Mouse (Mus musculus) urinary bladder, postnatal 4 days (tissue): ENCODE results near the gene Phlpp2.
"Not testable (repeated sequence)": the region's sequence is repeated elsewhere in the genome, so short reads cannot be mapped to it uniquely, and the experiment has no call there.

Experiments
- DNase-seq, 2 experiments: peaks; one replicate each; pipeline ENCODE4 v3.0.0; 2021 to 2022; ENCODE audit warnings: low spot score in 2 of 2

The Phlpp2 gene

GRCm38 (mm10) chr8:109868003-109868679 is at the start of gene Phlpp2:
TSS of gene Phlpp2 (plus strand) at chr8:109868542.
- DNase-seq = peak; percentile 95 to 99

DNA sequence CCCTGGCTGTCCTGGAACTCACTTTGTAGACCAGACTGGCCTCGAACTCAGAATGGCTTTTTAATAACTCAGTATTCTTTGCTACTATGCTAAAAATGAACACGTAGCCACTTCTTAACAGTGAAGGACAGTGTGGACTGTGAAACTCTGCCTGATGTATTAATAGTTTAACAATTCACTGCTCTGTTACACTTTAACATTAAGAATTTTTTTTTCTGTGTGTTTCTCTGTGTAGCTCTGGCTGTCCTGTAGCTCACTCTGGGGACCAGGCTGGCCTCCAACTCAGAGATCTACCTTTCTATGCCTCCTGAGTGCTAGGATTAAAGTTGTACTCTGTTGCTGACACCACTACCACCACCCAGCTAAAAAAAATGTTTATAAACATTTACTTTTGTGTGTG is 44.8 kb upstream of the Phlpp2 start:
- DNase-seq = no peak

GRCm38 (mm10) chr8:109839822-109840221 is 28.5 kb upstream of the Phlpp2 start:
- no peak for DNase-seq

- DNase-seq = no peak
Observed at GRCm38 (mm10) chr8:109842468-109842867, 25.9 kb upstream of the Phlpp2 start.

DNA sequence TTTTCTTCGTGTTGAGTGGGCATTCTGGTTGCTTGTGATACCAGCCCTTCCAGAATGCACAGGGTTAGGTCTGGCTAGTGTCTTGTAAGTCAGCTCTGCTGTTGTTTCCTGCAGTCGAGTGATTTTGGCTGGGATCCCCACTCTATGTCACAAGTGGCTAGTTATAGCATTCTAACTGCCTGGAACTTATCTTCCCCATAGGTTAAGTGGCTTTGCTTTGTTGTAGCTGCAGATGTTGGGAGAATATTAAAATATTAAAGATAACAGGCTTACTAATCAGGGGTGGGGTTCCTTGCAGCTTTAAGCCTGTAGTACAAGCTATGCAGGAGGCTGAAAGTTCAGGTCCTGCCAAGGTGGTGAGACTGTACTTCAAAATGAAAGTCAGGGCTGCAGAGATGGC is 20.5 kb upstream of the Phlpp2 start:
- DNase-seq = no peak

DNA sequence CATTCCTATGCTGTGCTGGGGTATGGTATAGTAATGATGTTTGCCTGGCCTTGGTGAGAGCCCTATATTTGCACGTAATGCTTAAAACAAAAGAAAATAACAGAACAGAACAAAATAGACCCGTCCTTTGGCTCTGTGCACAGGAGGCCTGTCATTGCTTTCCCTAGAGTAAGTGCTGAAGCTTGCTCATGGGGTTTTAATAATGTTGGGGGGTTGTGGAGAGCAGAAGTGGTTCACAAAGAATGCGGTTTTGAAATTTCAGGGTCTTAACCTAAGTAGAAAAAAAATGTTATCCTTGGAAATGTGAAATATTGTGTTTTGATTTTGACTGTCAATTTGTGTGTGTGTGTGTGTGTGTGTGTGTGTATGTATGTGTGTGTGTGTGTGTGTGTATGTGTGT is 19.4 kb upstream of the Phlpp2 start:
- no peak for DNase-seq

DNA sequence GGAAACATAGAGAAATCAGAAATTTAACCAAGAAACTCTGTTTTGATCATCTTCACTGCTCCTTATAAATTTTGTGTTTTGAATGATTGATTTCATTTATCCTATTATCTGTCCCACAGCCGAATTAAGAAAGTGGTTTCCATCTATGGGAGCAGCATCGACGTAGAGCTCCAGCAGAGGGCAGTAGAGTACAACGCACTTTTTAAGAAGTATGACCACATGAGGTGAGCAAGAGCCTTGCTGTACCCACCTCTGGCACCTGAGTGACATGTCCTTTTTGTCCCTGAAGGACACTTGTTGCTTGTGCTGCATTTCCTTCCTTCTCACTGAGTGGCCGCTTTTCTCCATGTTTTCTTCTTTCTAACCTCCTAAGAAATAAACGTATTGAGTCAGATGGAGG is 14.9 kb upstream of the Phlpp2 start:
- no peak for DNase-seq

DNA sequence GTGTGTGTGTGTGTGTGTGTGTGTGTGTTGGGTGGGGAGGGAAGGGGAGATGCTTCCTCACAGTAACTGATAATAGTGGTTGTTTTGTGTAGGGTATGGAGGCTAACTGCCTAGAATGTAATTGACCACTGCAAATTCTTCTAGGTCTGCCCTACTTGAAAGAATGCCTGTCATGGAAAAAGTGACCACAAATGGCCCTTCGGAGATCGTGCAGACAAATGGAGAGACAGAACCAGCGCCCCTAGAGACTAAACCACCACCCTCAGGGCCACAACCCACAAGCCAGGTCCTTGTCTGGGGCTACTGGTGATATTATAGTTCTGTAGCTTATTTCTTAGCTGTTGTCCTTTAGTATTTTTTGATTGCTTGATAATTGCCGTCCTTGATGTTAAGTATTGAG is 13.8 kb upstream of the Phlpp2 start:
- no peak for DNase-seq

DNA sequence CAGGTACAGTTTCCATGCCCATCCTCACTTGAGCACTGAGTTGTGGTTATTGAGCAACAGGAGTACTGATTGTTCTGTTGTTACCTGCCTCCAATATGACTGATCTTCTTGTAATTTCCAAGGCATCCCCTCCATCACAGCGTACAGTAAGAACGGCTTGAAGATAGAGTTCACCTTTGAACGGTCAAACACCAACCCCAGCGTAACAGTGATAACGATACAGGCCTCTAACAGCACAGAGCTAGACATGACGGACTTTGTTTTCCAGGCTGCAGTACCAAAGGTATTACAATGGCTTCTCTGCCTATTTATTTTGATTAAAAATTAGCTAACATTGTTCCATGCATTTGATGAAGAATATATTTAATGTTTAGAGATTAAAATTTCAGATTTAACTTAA is 12.9 kb upstream of the Phlpp2 start:
- no peak for DNase-seq

DNA sequence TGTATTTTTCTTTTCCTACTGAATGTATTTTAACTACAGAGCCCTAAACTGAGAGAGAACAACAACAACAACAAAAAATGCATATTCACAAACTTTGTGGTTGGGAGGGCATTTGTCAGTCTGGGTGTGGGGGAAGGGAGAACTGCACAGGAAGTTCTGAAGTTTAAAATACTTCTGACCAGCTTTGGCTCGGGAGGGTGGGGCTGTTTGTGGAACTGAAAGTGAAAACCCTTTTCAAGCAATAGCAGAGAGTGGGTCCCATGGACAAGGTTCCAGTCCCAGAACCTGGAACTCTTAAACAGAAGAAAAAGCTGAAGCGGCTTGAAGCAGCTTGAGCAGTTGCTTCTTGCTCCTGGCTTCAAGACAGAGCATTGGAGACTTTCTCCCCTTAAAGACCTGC is 4.9 kb upstream of the Phlpp2 start:
- no peak for DNase-seq

- DNase-seq = no peak
Observed at GRCm38 (mm10) chr8:109864798-109865197, 3.5 kb upstream of the Phlpp2 start.

- DNase-seq = no peak
Observed at GRCm38 (mm10) chr8:109865536-109865935, 2.8 kb upstream of the Phlpp2 start.

GRCm38 (mm10) chr8:109866690-109867089 is 1.7 kb upstream of the Phlpp2 start:
- no peak for DNase-seq

DNA sequence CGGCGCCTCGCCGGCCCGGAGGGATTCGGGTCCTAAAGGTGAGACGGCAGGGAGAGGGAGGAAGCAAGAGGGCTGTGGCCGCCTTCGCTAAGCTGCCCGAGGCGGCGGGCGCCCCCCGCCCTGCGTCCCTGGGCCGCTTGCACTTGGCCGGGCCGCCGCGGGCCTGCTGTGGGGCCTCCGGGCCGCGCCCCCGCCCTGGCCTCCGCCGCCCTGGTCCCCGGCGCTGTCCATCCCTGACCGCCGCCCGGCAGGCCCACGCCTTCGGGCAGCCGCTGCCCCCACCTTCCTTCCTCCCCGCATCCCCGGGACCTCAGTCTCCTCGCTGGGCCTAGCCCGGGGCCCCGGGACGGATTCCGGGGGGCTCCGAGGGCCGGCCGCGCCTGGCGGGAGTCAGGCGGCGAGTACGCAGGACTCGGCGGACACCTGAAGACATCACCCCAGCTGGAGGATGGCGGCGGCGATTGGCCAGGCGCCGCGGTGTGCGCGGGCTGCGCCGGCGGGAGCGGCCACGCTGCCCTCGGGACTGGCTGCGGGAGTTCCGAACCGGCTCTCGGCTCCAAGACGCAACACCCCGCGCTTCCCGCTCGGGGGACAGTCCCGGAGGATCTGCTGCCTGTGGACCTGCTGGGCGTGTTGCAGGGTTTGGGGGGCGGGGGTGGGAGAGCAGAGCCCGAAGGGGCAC is 479 bp downstream of the Phlpp2 start:
- DNase-seq = peak; percentile 54 to 61

DNA sequence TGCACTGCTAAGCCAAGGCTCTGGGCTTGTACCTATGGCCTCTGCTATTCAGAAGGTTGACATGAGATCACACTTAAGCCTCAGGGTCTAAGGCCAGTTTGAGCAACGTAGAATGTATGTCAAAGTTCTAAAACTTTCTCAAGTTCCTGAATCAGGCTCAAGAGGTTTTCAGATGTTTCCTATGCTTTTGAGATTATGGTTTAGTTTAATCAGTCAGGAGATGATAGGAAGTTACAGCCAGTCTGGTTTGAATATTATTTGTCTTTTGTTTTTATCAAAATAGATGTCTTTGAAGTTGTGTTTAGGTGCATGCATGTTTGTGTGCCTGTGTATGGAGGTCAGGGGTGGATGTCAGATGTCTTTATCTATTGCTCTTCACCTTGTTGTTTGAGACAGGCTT is 2.7 kb downstream of the Phlpp2 start:
- DNase-seq = no peak

- not testable (repeated sequence) for DNase-seq
Observed at GRCm38 (mm10) chr8:109873800-109874199, 5.5 kb downstream of the Phlpp2 start.

- no peak for DNase-seq
Observed at GRCm38 (mm10) chr8:109880012-109880662, 11.8 kb downstream of the Phlpp2 start.

- no peak for DNase-seq
Observed at GRCm38 (mm10) chr8:109885294-109885693, 17.0 kb downstream of the Phlpp2 start.

DNA sequence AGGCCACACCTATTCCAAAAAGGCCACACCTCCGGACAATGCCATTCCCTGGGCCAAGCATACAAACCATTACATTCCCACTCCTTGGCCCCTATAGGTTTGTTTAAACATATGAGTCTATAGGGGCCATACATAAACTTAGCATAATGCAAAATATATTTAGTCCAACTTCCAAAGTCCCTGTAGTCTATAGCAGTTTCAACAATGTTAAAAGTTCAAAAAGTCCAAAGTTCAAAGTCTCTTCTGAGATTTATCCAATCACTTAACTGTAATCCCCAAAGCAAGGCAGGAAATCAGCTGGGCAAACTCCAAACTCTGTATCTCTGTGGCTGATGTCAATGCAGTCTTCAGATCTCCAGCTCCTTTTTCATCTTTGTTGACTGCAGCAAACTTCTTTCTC is 20.9 kb downstream of the Phlpp2 start:
- DNase-seq = no peak

DNA sequence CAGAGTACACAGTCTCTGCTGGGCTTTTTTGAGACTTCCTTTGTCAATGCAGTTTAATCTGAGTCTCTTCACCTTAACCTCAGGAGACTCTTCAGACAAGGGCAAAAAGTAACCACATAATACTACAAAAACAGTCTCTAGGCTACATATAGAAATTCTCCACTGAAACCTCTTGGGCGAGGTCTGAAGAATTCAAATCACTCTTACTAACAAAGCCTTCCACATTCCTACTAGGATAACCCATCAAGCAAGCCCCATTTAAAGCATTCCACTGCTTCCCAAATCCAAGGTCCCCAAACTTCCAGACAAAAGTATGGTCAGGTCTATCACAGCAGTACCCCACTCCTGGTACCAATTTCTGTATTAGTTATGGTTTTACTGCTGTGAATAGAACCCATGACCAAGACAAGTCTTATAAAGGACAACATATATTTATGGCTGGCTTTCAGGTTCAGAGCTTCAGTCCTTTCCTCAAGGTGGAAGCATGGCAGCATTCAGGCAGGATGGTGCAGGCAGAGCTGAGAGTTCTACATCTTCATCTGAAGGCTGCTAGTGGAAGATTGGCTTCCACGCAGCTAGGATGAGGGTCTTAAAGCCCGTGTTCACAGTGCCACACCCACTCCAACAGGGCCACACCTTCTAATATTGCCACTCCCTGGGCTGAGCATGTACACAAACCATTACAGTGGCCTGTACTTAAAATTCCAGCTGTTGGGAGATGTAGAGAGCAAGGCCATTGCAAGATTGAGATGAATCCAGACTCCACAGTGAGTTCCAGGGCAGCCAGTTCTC is 22.6 kb downstream of the Phlpp2 start:
- no peak for DNase-seq

DNA sequence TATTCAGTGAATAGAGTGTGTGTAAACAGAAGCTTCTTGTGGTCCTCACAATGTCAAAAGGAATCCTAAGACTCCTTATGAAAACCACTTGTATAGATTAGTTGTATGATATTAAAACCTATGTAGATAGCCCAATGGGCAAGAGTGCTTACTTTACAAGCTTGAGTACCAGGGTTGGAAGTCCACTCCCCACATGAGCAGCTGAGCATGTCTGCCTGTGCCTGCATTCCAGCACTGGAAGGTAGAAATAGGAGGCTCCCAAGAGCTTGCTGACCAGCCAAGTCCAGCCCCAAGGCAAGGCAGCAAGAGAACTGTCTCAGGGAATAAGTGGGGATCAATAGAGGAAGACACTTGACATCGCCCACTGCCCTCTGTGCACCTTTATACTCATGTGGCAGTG is 26.3 kb downstream of the Phlpp2 start:
- DNase-seq = no peak

DNA sequence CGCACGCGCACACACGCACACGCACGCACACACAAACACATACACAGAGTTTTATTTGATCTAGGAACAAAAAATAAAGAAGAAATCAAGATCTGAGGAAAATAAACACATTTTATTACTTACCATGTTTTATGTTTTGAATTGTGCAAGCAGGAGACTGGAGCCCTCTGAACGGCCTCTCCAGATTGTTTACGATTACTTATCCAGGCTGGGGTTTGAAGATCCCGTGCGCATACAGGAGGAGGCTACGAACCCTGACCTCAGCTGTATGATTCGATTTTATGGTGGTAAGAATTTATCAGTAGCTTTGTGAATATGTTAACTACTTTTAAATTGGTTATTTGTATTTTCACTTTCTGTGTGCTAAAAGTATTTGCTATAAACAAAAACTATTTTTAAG is 27.0 kb downstream of the Phlpp2 start:
- no peak for DNase-seq
